Mouse (Mus musculus) megakaryocyte, embryonic 14.5 days (primary cell): ENCODE measurements at regions not wholly inside any gene's neighbourhood (a gene's known extent, or its start where the extent isn't known, plus 50 kb on each side); places are given as distances from the start of the nearest gene placed in this dataset.

Experiments
- H3K27me3 ChIP-seq: replicated peaks from 2 replicates; pipeline ENCODE3; 2012; ENCODE audit warnings: inconsistent platforms
- H3K36me3 ChIP-seq: replicated peaks from 2 replicates; pipeline ENCODE3; 2012; ENCODE audit warnings: low read length, inconsistent platforms, mixed read lengths
- H3K4me1 ChIP-seq: 2 replicates; pipeline ENCODE4 v1.6.1; 2012; ENCODE audit warnings: inconsistent platforms
- H3K4me3 ChIP-seq: replicated peaks from 2 replicates; pipeline ENCODE3; 2012; ENCODE audit warnings: moderate library complexity, mild to moderate bottlenecking, inconsistent platforms
- H3K9me3 ChIP-seq: 2 replicates; pipeline ENCODE4 v1.6.1; 2012; ENCODE audit warnings: inconsistent platforms
- FLI1 ChIP-seq: IDR thresholded peaks from 2 replicates; pipeline ENCODE4 v1.6.1; 2012; ENCODE audit warnings: low read length, inconsistent platforms, mixed read lengths
- GATA1 ChIP-seq: IDR thresholded peaks from 3 replicates; pipeline ENCODE4 v1.6.1; 2012; ENCODE audit warnings: mixed read lengths, low read length, inconsistent platforms, borderline replicate concordance

GRCm38 (mm10) chr14:55168336-55168909, 51.7 kb upstream of the Jph4 start:
- Histone ChIP-seq H3K27me3 (peaks cover 47% of the 10 kb centered on the region), H3K9me3 (peaks cover 25% of the 10 kb centered on the region), H3K36me3 (no peaks in the 10 kb centered on the region), H3K4me3 (no peak overlapping the region), H3K4me1 (no peaks in the 10 kb centered on the region)
- TF ChIP-seq FLI1 = no peak
- no peak for TF ChIP-seq GATA1

DNA sequence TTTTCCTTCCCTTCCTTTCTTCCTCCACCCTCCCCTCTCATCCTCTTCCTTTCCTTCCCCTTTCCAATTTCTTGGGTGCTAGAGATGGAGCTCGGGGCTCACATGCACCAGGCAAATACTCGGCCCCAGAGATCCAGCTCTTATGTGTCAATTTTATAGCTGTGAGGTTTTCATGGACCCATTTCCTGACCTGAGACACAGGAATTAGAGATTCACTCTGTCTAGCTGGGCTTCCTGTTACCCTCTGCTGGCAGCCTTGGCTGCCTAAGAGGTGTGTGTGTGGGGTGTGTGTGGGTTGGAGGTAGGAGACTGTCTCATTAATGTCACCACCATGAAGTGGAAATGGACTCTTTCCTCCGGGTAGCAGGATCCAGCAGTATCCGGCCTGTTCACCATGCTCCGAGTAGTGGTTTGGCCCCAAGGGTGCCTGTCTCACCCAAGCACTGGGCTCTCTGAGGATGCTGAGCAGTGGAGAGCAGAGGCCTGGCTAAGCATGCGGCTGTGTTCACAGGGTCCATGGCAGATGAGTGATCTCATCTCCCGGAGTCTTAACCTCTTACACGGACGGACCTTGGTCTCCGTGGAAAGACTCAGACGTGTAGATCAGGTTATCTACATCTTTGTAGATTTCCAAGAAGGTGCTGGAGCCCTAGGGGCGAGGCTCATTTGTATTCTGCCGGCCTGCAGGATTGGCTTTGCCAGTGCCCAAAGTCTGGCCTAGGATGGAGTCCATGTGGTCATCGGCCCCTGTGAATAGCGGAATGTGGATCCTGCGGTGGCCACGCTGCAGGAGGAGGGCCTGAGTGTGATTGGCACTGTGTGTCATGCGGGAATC, 52.5 kb upstream of the Jph4 start:
- TF ChIP-seq GATA1 (no peak), FLI1 (no peak)
- Histone ChIP-seq H3K9me3 (peaks cover 25% of the 10 kb centered on the region), H3K4me3 (no peak overlapping the region)

GRCm38 (mm10) chr14:55169856-55170117, 52.0 kb upstream of the Dhrs2 start:
- TF ChIP-seq FLI1 = no peak
- TF ChIP-seq GATA1 = no peak
- no peak overlapping the region for H3K4me3 ChIP-seq
- peaks cover 48% of the 10 kb centered on the region for H3K27me3 ChIP-seq
- no peaks in the 10 kb centered on the region for H3K4me1 ChIP-seq
- no peaks in the 10 kb centered on the region for H3K36me3 ChIP-seq
- peaks cover 25% of the 10 kb centered on the region for H3K9me3 ChIP-seq

More for the DNA sequence above, 52.5 kb upstream of the Jph4 start:
- peaks cover 50% of the 10 kb centered on the region for H3K27me3 ChIP-seq
- no peaks in the 10 kb centered on the region for H3K36me3 ChIP-seq
- no peaks in the 10 kb centered on the region for H3K4me1 ChIP-seq

GRCm38 (mm10) chr14:55171311-55172049, 50.3 kb upstream of the Dhrs2 start:
- Histone ChIP-seq H3K27me3 (peaks cover 53% of the 10 kb centered on the region), H3K9me3 (peaks cover 25% of the 10 kb centered on the region), H3K4me3 (no peak overlapping the region), H3K4me1 (no peaks in the 10 kb centered on the region), H3K36me3 (no peaks in the 10 kb centered on the region)
- TF ChIP-seq FLI1 = no peak
- no peak for TF ChIP-seq GATA1
